Comparison of ENCODE assay signal across 7 mouse cellular contexts in genomic region chr4:4792992-4793834, GRCm38 (mm10). TPM values are rescaled to one million over a fixed set of nuclear protein-coding genes. Genes with fewer than 3 reads are reported as not detected.
DNase-seq lines count a peak whose midpoint lies in the region; ATAC-seq lines count a peak whose summit lies in the region.

Impad1 (minus strand) TSS chr4:4793355.

- H3K4me2 ChIP-seq in midbrain, embryonic 13.5 days (replicated peaks), result peak within 1 kb of the TSS; percentile 59

- peaks cover 23% of the 10 kb centered on the region for H3K4me1 ChIP-seq in embryonic facial prominence, embryonic 10.5 days
- peaks cover 12% of the 10 kb centered on the region for H3K4me1 ChIP-seq in limb, embryonic 10.5 days
- peaks cover 22% of the 10 kb centered on the region for H3K4me1 ChIP-seq in midbrain, embryonic 13.5 days (replicated peaks)

- peak within 1 kb of the TSS; percentile 97 for H3K27ac ChIP-seq in embryonic facial prominence, embryonic 10.5 days (replicated peaks)
- H3K27ac ChIP-seq in limb, embryonic 10.5 days, result peak within 1 kb of the TSS; percentile 93
- H3K27ac ChIP-seq in midbrain, embryonic 13.5 days, result peak within 1 kb of the TSS; percentile 87

- peak; percentile 94 for DNase-seq in adrenal gland, postnatal 10 days
- DNase-seq in embryonic facial prominence, embryonic 10.5 days (ENCODE audit: low spot score), result peak; percentile 93
- DNase-seq in gonadal fat pad, adult 2 months (ENCODE audit: low read depth), result no peak
- DNase-seq in kidney, adult 11 months, result peak; percentile 90
- DNase-seq in limb, embryonic 10.5 days (ENCODE audit: low spot score), result peak; percentile 89
- DNase-seq in spleen, adult 12 weeks (ENCODE audit: low spot score), result peak; percentile 88

- peak within 1 kb of the TSS; percentile 97 for H3K9ac ChIP-seq in midbrain, embryonic 13.5 days (replicated peaks)

- no peaks in the 10 kb centered on the region for H3K9me3 ChIP-seq in embryonic facial prominence, embryonic 10.5 days
- no peaks in the 10 kb centered on the region for H3K9me3 ChIP-seq in limb, embryonic 10.5 days (replicated peaks)
- H3K9me3 ChIP-seq in midbrain, embryonic 13.5 days, result 0 out of 2 replicates have a peak, but pooled peaks cover 3% of the 10 kb centered on the region

- peak within 1 kb of the TSS; percentile 95 for H3K4me3 ChIP-seq in embryonic facial prominence, embryonic 10.5 days
- peak within 1 kb of the TSS; percentile 96 for H3K4me3 ChIP-seq in limb, embryonic 10.5 days
- peak within 1 kb of the TSS; percentile 85 for H3K4me3 ChIP-seq in midbrain, embryonic 13.5 days (replicated peaks)

- WGBS in embryonic facial prominence, embryonic 10.5 days, result under 1% methylated on average over 48 of the region's 48 CpGs
- WGBS in limb, embryonic 10.5 days, result under 1% methylated on average over 48 of the region's 48 CpGs
- WGBS in midbrain, embryonic 13.5 days, result under 1% methylated on average over 48 of the region's 48 CpGs

- ATAC-seq in midbrain, embryonic 13.5 days, result peak; percentile 96

- no peaks in the 10 kb centered on the region for H3K27me3 ChIP-seq in embryonic facial prominence, embryonic 10.5 days (replicated peaks; ENCODE audit: low read depth, poor library complexity, severe bottlenecking)
- no peaks in the 10 kb centered on the region for H3K27me3 ChIP-seq in limb, embryonic 10.5 days (ENCODE audit: low read depth, poor library complexity, severe bottlenecking)
- H3K27me3 ChIP-seq in midbrain, embryonic 13.5 days, result no peaks in the 10 kb centered on the region

- peaks cover 21% of the 10 kb centered on the region for H3K36me3 ChIP-seq in embryonic facial prominence, embryonic 10.5 days (replicated peaks)
- H3K36me3 ChIP-seq in limb, embryonic 10.5 days, result peaks cover 21% of the 10 kb centered on the region
- peaks cover 11% of the 10 kb centered on the region; the same call in 1 of the 2 replicates for H3K36me3 ChIP-seq in midbrain, embryonic 13.5 days

RNA-seq across cellular contexts. Expression of gene Impad1, which starts in this region (rescaled TPM):
- 10 to 100 TPM; 39.4 to 42.9 TPM for total RNA-seq in adrenal gland, postnatal 10 days (2021)
- polyA plus RNA-seq in embryonic facial prominence, embryonic 10.5 days (2016; fragmentation: Nextera tagmentation; extraction: Ambion mirVana), result 34.0 and 34.5 TPM in 2 replicates
- 10.5 and 11.4 TPM in 2 replicates for polyA plus RNA-seq in gonadal fat pad, adult 2 months (2012; rRNA removed)
- 32.5 and 34.5 TPM in 2 replicates for polyA plus RNA-seq in limb, embryonic 10.5 days (2016; fragmentation: Nextera tagmentation; extraction: Ambion mirVana)
- polyA plus RNA-seq in midbrain, embryonic 13.5 days (2015; fragmentation: Nextera tagmentation; extraction: Ambion mirVana), result 37.6 and 37.8 TPM in 2 replicates
